Mouse (Mus musculus) thymus, adult 2 months (tissue): Measurements from ENCODE around the gene Pramef12. TPM values are rescaled to one million over a fixed set of nuclear protein-coding genes. Genes with fewer than 3 reads are reported as not detected.
"Not testable (repeated sequence)": the region's sequence is repeated elsewhere in the genome, so short reads cannot be mapped to it uniquely, and the experiment has no call there.

Experiments used
- DNase-seq: peaks from one replicate; pipeline ENCODE4 v3.0.0; 2021
- H3K27ac ChIP-seq: fragments of 200-500 bp; 2 replicates; pipeline ENCODE4 v1.5.1; 2012; ENCODE audit warnings: low read length, control low read depth; ENCODE audit not compliant: control insufficient read depth, insufficient read depth
- H3K27me3 ChIP-seq: fragments of 200-500 bp; 2 replicates; pipeline ENCODE4 v1.6.1; 2012; ENCODE audit warnings: mild to moderate bottlenecking, low read length, moderate library complexity, mixed read lengths; ENCODE audit not compliant: control insufficient read depth, insufficient read depth
- H3K36me3 ChIP-seq: fragments of 200-500 bp; 2 replicates; pipeline ENCODE4 v1.6.1; 2012; ENCODE audit warnings: mild to moderate bottlenecking, low read length, moderate library complexity; ENCODE audit not compliant: control insufficient read depth, insufficient read depth
- H3K4me1 ChIP-seq: fragments of 200-500 bp; replicated peaks from 2 replicates; pipeline ENCODE4 v1.6.1; 2012; ENCODE audit warnings: low read length; ENCODE audit not compliant: control insufficient read depth, insufficient read depth
- H3K4me3 ChIP-seq: fragments of 200-500 bp; 2 replicates; pipeline ENCODE4 v1.5.1; 2012; ENCODE audit warnings: mild to moderate bottlenecking, low read length, control low read depth, moderate library complexity; ENCODE audit not compliant: control insufficient read depth, insufficient read depth
- CTCF ChIP-seq: fragments of 200-500 bp; IDR thresholded peaks from 2 replicates; pipeline ENCODE4 v1.5.1; 2012; ENCODE audit warnings: mild to moderate bottlenecking, control low read depth, low read length, moderate library complexity, borderline replicate concordance; ENCODE audit not compliant: control insufficient read depth, poor library complexity, insufficient read depth; ENCODE audit errors: extremely low read depth
- POLR2A ChIP-seq: fragments of 200-500 bp; IDR thresholded peaks from 2 replicates; pipeline ENCODE4 v1.6.1; 2012; ENCODE audit warnings: mild to moderate bottlenecking, low read length, control low read depth, moderate library complexity; ENCODE audit not compliant: control insufficient read depth, poor library complexity, insufficient read depth; ENCODE audit errors: extremely low read depth
- WGBS: fragments of 180-500 bp; shearing (Covaris S2); methylation state at CpG from one replicate; pipeline ENCODE4 v1.1.7; 2018; 5-methylcytosine and 5-hydroxymethylcytosine counted together
- polyA plus RNA-seq: library from polyadenylated mRNA; depleted of rRNA; stranded (reverse); fragments of >200 nt; gene quantifications from 2 replicates; pipeline ENCODE4 v1.2.3, GENCODE M21; 2012; rRNA removed

Pramef12 gene
- polyA plus RNA-seq, 1 experiment = 0.55 TPM

DNA sequence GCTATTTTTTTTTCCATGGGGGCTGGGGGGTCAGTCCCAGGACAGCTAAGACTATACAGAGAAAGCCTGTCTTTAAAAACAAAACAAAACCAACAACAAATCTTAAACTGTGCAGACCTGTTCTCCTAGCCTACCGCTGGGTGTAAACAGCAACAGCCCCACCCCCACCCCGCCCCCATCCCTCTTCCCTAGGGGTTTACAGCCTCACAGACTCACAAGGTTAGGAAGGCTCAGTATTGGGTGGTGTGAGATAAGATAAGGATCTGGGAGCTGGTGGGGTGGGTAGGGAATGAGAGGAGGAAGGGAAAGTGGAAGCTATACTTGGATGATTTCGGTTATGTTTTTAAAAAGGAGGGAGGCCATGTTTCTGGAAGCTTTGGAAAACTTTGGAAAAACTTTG lies 11.9 kb downstream of the Pramef12 start:
- 79% methylated on average over 3 of the region's 3 CpGs for WGBS
- Histone ChIP-seq H3K27me3 (no peaks in the 10 kb centered on the region), H3K4me3 (no peak overlapping the region), H3K27ac (no peak overlapping the region), H3K36me3 (no peaks in the 10 kb centered on the region), H3K4me1 (no peaks in the 10 kb centered on the region)
- no peak for DNase-seq
- TF ChIP-seq CTCF (no peak), POLR2A (no peak)

DNA sequence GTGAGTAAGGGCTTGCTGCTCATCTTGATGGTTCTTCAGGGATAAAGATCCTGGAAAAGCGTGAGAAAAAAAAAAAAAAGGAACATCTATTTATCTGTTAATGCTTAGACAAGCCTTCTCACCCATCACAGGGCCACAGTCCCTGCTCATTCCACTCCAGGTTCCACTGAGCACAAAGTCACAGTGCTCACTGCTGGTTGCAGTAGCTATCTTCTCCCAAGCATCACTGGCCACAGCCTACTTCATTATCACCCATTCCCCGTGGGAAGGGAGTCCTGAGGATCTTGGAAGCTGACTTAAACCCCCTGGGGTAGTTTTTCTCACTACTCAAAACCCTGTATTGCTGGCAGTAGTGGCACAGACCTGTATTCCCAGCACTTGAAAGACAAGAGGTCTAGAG lies 30.4 kb downstream of the Pramef12 start, which contains the start of gene Pramef20:
Gene Pramef20, minus strand, starts transcription at position 23 of the 400 bp plus-strand sequence.
- Histone ChIP-seq H3K4me3 (no peak within 1 kb of the TSS), H3K36me3 (no peaks in the 10 kb centered on the region), H3K27ac (no peak within 1 kb of the TSS), H3K4me1 (no peaks in the 10 kb centered on the region), H3K27me3 (no peaks in the 10 kb centered on the region)
- DNase-seq = no peak
- WGBS = 58% methylated on average over 2 of the region's 2 CpGs
- TF ChIP-seq POLR2A = no peak
- no peak for TF ChIP-seq CTCF

DNA sequence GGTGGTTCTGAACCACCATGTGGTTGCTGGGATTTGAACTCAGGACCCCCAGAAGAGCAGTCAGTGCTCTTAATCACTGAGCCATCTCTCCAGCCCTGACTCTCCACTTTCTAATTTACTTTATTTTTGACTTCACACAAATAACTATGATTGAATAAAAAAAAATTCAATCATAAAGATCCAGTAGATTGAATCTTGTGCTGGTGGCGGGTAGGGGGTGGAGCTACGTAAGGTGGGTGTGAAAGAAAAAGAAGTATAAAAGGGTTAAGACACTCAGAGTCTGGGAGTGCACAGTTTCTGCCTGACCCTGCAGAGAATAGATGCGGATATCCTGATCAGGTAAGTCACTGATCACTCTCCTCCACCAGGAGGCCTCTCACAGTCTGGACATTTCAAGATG lies 50.6 kb downstream of the Pramef12 start, which contains the start of gene Gm13119:
Gene Gm13119, plus strand, starts transcription at position 301 of the 400 bp plus-strand sequence.
- not testable (repeated sequence) for DNase-seq, H3K27ac ChIP-seq, H3K36me3 ChIP-seq, H3K27me3 ChIP-seq, H3K4me1 ChIP-seq, H3K4me3 ChIP-seq
- WGBS = 93% methylated on average over 3 of the region's 3 CpGs

Other genes starting within 250 kb of the Pramef12 start
- not detected in 2 replicates for gene Oog3, start 245.8 kb downstream of the Pramef12 start, polyA plus RNA-seq
- gene Oog2, start 217.7 kb downstream of the Pramef12 start, polyA plus RNA-seq = not detected in 2 replicates
- gene C87977, start 195.1 kb downstream of the Pramef12 start, polyA plus RNA-seq = not detected in 2 replicates
- not detected in 2 replicates for gene Pramel5, start 128.0 kb downstream of the Pramef12 start, polyA plus RNA-seq
- gene Gm13128, start 78.2 kb downstream of the Pramef12 start, polyA plus RNA-seq = not detected in 2 replicates
- not detected in 2 replicates for gene Gm13119, start 50.5 kb downstream of the Pramef12 start, polyA plus RNA-seq
- not detected in 2 replicates for gene Pramef20, start 30.5 kb downstream of the Pramef12 start, polyA plus RNA-seq
- gene 1700012P22Rik, start 30.3 kb upstream of the Pramef12 start, polyA plus RNA-seq = 0.18 TPM in 1 of 2 replicates, not detected in the other
- not detected in 2 replicates for gene Gm9944, start 44.9 kb upstream of the Pramef12 start, polyA plus RNA-seq
- gene Aadacl3, start 55.3 kb upstream of the Pramef12 start, polyA plus RNA-seq = not detected in 2 replicates
- gene 9430007A20Rik, start 111.4 kb upstream of the Pramef12 start, polyA plus RNA-seq = 0.09 TPM in 1 of 2 replicates, not detected in the other
- gene Gm13124, start 156.7 kb upstream of the Pramef12 start, polyA plus RNA-seq = not detected in 2 replicates
- not detected in 2 replicates for gene Aadacl4, start 205.2 kb upstream of the Pramef12 start, polyA plus RNA-seq